Mouse (Mus musculus) heart, embryonic 12.5 days (tissue): ENCODE measurements around the gene Casc1. TPM values are rescaled to one million over a fixed set of nuclear protein-coding genes. Genes with fewer than 3 reads are reported as not detected.
A peak's percentile ranks its signal among the peaks of the same experiment; 100 is the strongest.

Experiments
- ATAC-seq: fragments of 200-750 bp; cut with Nextera tagmentation; 2 replicates; pipeline ENCODE4 v1.8.0; 2017; ENCODE audit warnings: moderate TSS enrichment, moderate library complexity; ENCODE audit not compliant: insufficient number of reproducible peaks, low FRiP score
- H3K27ac ChIP-seq: fragments of 300-500 bp; sonication (generic); 2 replicates; pipeline ENCODE4 v1.5.1; 2016; ENCODE audit warnings: mild to moderate bottlenecking, moderate library complexity; ENCODE audit not compliant: poor library complexity, severe bottlenecking
- H3K27me3 ChIP-seq: fragments of 300-500 bp; sonication (generic); replicated peaks from 2 replicates; pipeline ENCODE4 v1.6.1; 2016; ENCODE audit warnings: mild to moderate bottlenecking, moderate library complexity
- H3K36me3 ChIP-seq: fragments of 300-500 bp; sonication (generic); 2 replicates; pipeline ENCODE4 v1.6.1; 2016; ENCODE audit warnings: mild to moderate bottlenecking, moderate library complexity
- H3K4me1 ChIP-seq: fragments of 300-500 bp; sonication (generic); replicated peaks from 2 replicates; pipeline ENCODE4 v1.6.1; 2016; ENCODE audit warnings: mild to moderate bottlenecking
- H3K4me2 ChIP-seq: fragments of 300-500 bp; sonication (generic); 2 replicates; pipeline ENCODE4 v1.6.1; 2016; ENCODE audit warnings: mild to moderate bottlenecking, moderate library complexity
- H3K4me3 ChIP-seq: fragments of 300-500 bp; sonication (generic); 2 replicates; pipeline ENCODE4 v1.5.1; 2016; ENCODE audit warnings: mild to moderate bottlenecking
- H3K9ac ChIP-seq: fragments of 300-500 bp; sonication (generic); 2 replicates; pipeline ENCODE4 v1.6.1; 2016; ENCODE audit warnings: mild to moderate bottlenecking, moderate library complexity
- H3K9me3 ChIP-seq: fragments of 300-500 bp; sonication (generic); replicated peaks from 2 replicates; pipeline ENCODE4 v1.6.1; 2016; ENCODE audit warnings: mild to moderate bottlenecking, moderate library complexity
- WGBS: fragments of 180-500 bp; shearing (Covaris S2); methylation state at CpG from one replicate; pipeline ENCODE4 v1.1.7; 2016; 5-methylcytosine and 5-hydroxymethylcytosine counted together
- polyA plus RNA-seq: library from polyadenylated mRNA; unstranded; fragments of >200 nt; fragmentation: Nextera tagmentation; extraction: Ambion mirVana; gene quantifications from 2 replicates; pipeline ENCODE4 v1.2.1, GENCODE M21; 2016

Casc1 gene
- 0.22 and 0.35 TPM in 2 replicates for polyA plus RNA-seq

- Histone ChIP-seq H3K9ac (peak within 1 kb of the TSS; percentile 81), H3K4me1 (peaks cover 9% of the 10 kb centered on the region), H3K27ac (peak within 1 kb of the TSS; percentile 99), H3K36me3 (peaks cover 5% of the 10 kb centered on the region), H3K4me3 (peak within 1 kb of the TSS; percentile 67), H3K9me3 (no peaks in the 10 kb centered on the region), H3K27me3 (no peaks in the 10 kb centered on the region), H3K4me2 (peak within 1 kb of the TSS; percentile 90)
- WGBS, result 0% methylated on average over 36 of the region's 36 CpGs
- peak; percentile 100 for ATAC-seq
Observed at GRCm38 (mm10) chr6:145210816-145211338, at the start of gene Casc1, which contains the start of gene Etfrf1. Gene Casc1, minus strand, starts transcription at chr6:145211005. Gene Etfrf1, plus strand, starts transcription at chr6:145211134.

- no peaks in the 10 kb centered on the region; the same call in 1 of the 2 replicates for H3K4me1 ChIP-seq
- 56% methylated on average over 2 of the region's 2 CpGs for WGBS
Observed at GRCm38 (mm10) chr6:145256701-145257073, 45.9 kb upstream of the Casc1 start.

GRCm38 (mm10) chr6:145255952-145256700 lies 45.3 kb upstream of the Casc1 start:
- Histone ChIP-seq H3K4me2 (no peak overlapping the region), H3K4me1 (no peaks in the 10 kb centered on the region; the same call in 1 of the 2 replicates), H3K27ac (no peak overlapping the region), H3K36me3 (no peaks in the 10 kb centered on the region), H3K27me3 (peaks cover 83% of the 10 kb centered on the region), H3K4me3 (no peak overlapping the region), H3K9me3 (no peaks in the 10 kb centered on the region), H3K9ac (no peak overlapping the region)
- 73% methylated on average over 13 of the region's 13 CpGs for WGBS
- ATAC-seq, result no peak

More at GRCm38 (mm10) chr6:145256701-145257073, 45.9 kb upstream of the Casc1 start:
- ATAC-seq, result no peak
- Histone ChIP-seq H3K27ac (no peak overlapping the region), H3K9me3 (no peaks in the 10 kb centered on the region), H3K4me2 (no peak overlapping the region), H3K4me3 (no peak overlapping the region), H3K27me3 (peaks cover 87% of the 10 kb centered on the region), H3K36me3 (no peaks in the 10 kb centered on the region), H3K9ac (no peak overlapping the region)

GRCm38 (mm10) chr6:145250820-145251219 lies 40.0 kb upstream of the Casc1 start:
- Histone ChIP-seq H3K36me3 (peaks cover 4% of the 10 kb centered on the region), H3K4me3 (peak overlapping the region; percentile 100), H3K27ac (no peak overlapping the region), H3K27me3 (peaks cover 42% of the 10 kb centered on the region), H3K4me1 (peaks cover 15% of the 10 kb centered on the region; the same call in 1 of the 2 replicates), H3K9me3 (no peaks in the 10 kb centered on the region), H3K4me2 (peak overlapping the region; percentile 80), H3K9ac (peak overlapping the region; percentile 100)
- 14% methylated on average over 16 of the region's 16 CpGs for WGBS
- no peak for ATAC-seq

- 2% methylated on average over 70 of the region's 83 CpGs for WGBS
- H3K36me3 ChIP-seq, result peaks cover 8% of the 10 kb centered on the region
- peak within 1 kb of the TSS; percentile 100 for H3K4me3 ChIP-seq
- H3K4me2 ChIP-seq, result peak within 1 kb of the TSS; percentile 80
- peak within 1 kb of the TSS; percentile 86 for H3K27ac ChIP-seq
- H3K4me1 ChIP-seq, result peaks cover 15% of the 10 kb centered on the region; the same call in 1 of the 2 replicates
- peak within 1 kb of the TSS; percentile 100 for H3K9ac ChIP-seq
- H3K27me3 ChIP-seq, result peaks cover 37% of the 10 kb centered on the region
- ATAC-seq, result peak; percentile 95
- no peaks in the 10 kb centered on the region for H3K9me3 ChIP-seq
Observed at GRCm38 (mm10) chr6:145250185-145250791, 39.5 kb upstream of the Casc1 start, which contains the start of gene Kras. Gene Kras, minus strand, starts transcription at chr6:145250239.

GRCm38 (mm10) chr6:145249291-145250184 lies 38.7 kb upstream of the Casc1 start:
- 6% methylated on average over 104 of the region's 124 CpGs for WGBS
- peak overlapping the region; percentile 100 for H3K4me3 ChIP-seq
- ATAC-seq, result peak; percentile 73
- peaks cover 15% of the 10 kb centered on the region; the same call in 1 of the 2 replicates for H3K4me1 ChIP-seq
- peaks cover 29% of the 10 kb centered on the region for H3K27me3 ChIP-seq
- H3K9ac ChIP-seq, result peak overlapping the region; percentile 100
- H3K9me3 ChIP-seq, result no peaks in the 10 kb centered on the region
- H3K4me2 ChIP-seq, result peak overlapping the region; percentile 80
- H3K27ac ChIP-seq, result peak overlapping the region; percentile 86
- peaks cover 10% of the 10 kb centered on the region for H3K36me3 ChIP-seq

GRCm38 (mm10) chr6:145247886-145248285 lies 37.1 kb upstream of the Casc1 start:
- no peak overlapping the region for H3K9ac ChIP-seq
- 81% methylated on average over 3 of the region's 3 CpGs for WGBS
- 0 out of 2 replicates have a peak overlapping the region, but pooled peaks have one; percentile 4 for H3K4me3 ChIP-seq
- H3K36me3 ChIP-seq, result peaks cover 10% of the 10 kb centered on the region
- H3K27me3 ChIP-seq, result peaks cover 14% of the 10 kb centered on the region
- H3K9me3 ChIP-seq, result no peaks in the 10 kb centered on the region
- no peak overlapping the region for H3K27ac ChIP-seq
- no peak for ATAC-seq
- peaks cover 15% of the 10 kb centered on the region; the same call in 1 of the 2 replicates for H3K4me1 ChIP-seq
- H3K4me2 ChIP-seq, result peak overlapping the region; percentile 30

- Histone ChIP-seq H3K9ac (no peak overlapping the region), H3K4me2 (no peak overlapping the region), H3K27ac (no peak overlapping the region), H3K9me3 (no peaks in the 10 kb centered on the region), H3K36me3 (peaks cover 10% of the 10 kb centered on the region), H3K4me3 (no peak overlapping the region), H3K4me1 (peaks cover 15% of the 10 kb centered on the region; the same call in 1 of the 2 replicates), H3K27me3 (0 out of 2 replicates have a peak, but pooled peaks cover 3% of the 10 kb centered on the region)
- WGBS, result 77% methylated on average over 5 of the region's 5 CpGs
- ATAC-seq, result no peak
Observed at GRCm38 (mm10) chr6:145246841-145247240, 36.0 kb upstream of the Casc1 start.

GRCm38 (mm10) chr6:145242521-145242920 lies 31.7 kb upstream of the Casc1 start:
- Histone ChIP-seq H3K9me3 (no peaks in the 10 kb centered on the region), H3K4me3 (no peak overlapping the region), H3K4me2 (no peak overlapping the region), H3K4me1 (0 out of 2 replicates have a peak, but pooled peaks cover 3% of the 10 kb centered on the region), H3K27ac (no peak overlapping the region), H3K36me3 (peaks cover 24% of the 10 kb centered on the region), H3K27me3 (no peaks in the 10 kb centered on the region), H3K9ac (no peak overlapping the region)
- no peak for ATAC-seq
- 28% methylated on average over 1 of the region's 1 CpGs for WGBS

GRCm38 (mm10) chr6:145240285-145240684 lies 29.5 kb upstream of the Casc1 start:
- Histone ChIP-seq H3K4me1 (no peaks in the 10 kb centered on the region), H3K27me3 (no peaks in the 10 kb centered on the region), H3K27ac (no peak overlapping the region), H3K36me3 (peaks cover 17% of the 10 kb centered on the region), H3K9me3 (no peaks in the 10 kb centered on the region), H3K4me2 (no peak overlapping the region), H3K4me3 (no peak overlapping the region), H3K9ac (no peak overlapping the region)
- 77% methylated on average over 6 of the region's 6 CpGs for WGBS
- ATAC-seq, result no peak
